Mouse (Mus musculus) forebrain, embryonic 11.5 days (tissue): ENCODE data around the gene Sema5a. TPM values are rescaled to one million over a fixed set of nuclear protein-coding genes. Genes with fewer than 3 reads are reported as not detected.

Experiments
- ATAC-seq: fragments of 200-750 bp; cut with Nextera tagmentation; replicated peaks from 2 replicates; pipeline ENCODE4 v1.8.0; 2017; ENCODE audit warnings: moderate TSS enrichment; ENCODE audit not compliant: low FRiP score
- DNase-seq: peaks from one replicate; pipeline ENCODE4 v3.0.0-alpha.2; 2017; ENCODE audit warnings: low spot score
- H3K27ac ChIP-seq: fragments of 300-500 bp; sonication (generic); 2 replicates; pipeline ENCODE4 v1.5.1; 2014; ENCODE audit warnings: low read depth, low read length
- H3K27me3 ChIP-seq: fragments of 300-500 bp; sonication (generic); 2 replicates; pipeline ENCODE4 v1.6.1; 2014; ENCODE audit warnings: mild to moderate bottlenecking, low read length, mixed read lengths; ENCODE audit not compliant: control insufficient read depth, insufficient read depth
- H3K36me3 ChIP-seq: fragments of 300-500 bp; sonication (generic); 2 replicates; pipeline ENCODE4 v1.6.1; 2014; ENCODE audit warnings: mild to moderate bottlenecking, low read length, moderate library complexity, mixed read lengths; ENCODE audit not compliant: control insufficient read depth, insufficient read depth
- H3K4me1 ChIP-seq: fragments of 300-500 bp; sonication (generic); replicated peaks from 2 replicates; pipeline ENCODE4 v1.6.1; 2014; ENCODE audit warnings: low read length, mixed read lengths; ENCODE audit not compliant: control insufficient read depth, insufficient read depth
- H3K4me2 ChIP-seq: fragments of 300-500 bp; sonication (generic); 2 replicates; pipeline ENCODE4 v1.6.1; 2014; ENCODE audit warnings: low read depth, mild to moderate bottlenecking, low read length, moderate library complexity, mixed read lengths; ENCODE audit not compliant: severe bottlenecking
- H3K4me3 ChIP-seq: fragments of 300-500 bp; sonication (generic); 2 replicates; pipeline ENCODE4 v1.5.1; 2014; ENCODE audit warnings: low read depth, low read length
- H3K9ac ChIP-seq: fragments of 300-500 bp; sonication (generic); 2 replicates; pipeline ENCODE4 v1.6.1; 2014; ENCODE audit warnings: low read length
- H3K9me3 ChIP-seq: fragments of 300-500 bp; sonication (generic); 2 replicates; pipeline ENCODE4 v1.6.1; 2016; ENCODE audit warnings: low read length, mixed read lengths; ENCODE audit not compliant: control insufficient read depth
- WGBS: fragments of 180-500 bp; shearing (Covaris S2); extraction: QIAGEN DNeasy Blood & Tissue Kit; methylation state at CpG from one replicate; pipeline ENCODE4 v1.1.7; 2014; 5-methylcytosine and 5-hydroxymethylcytosine counted together
- polyA plus RNA-seq: library from polyadenylated mRNA; unstranded; fragments of >200 nt; fragmentation: Nextera tagmentation; extraction: Ambion mirVana; gene quantifications from 2 replicates; pipeline ENCODE4 v1.2.1, GENCODE M21; 2014

The Sema5a gene
- polyA plus RNA-seq, 1 experiment from 2014 or later = 16.2 TPM

GRCm38 (mm10) chr15:32341423-32341822 lies 96.8 kb downstream of the Sema5a start:
- ATAC-seq = no peak
- no peak overlapping the region for H3K4me2 ChIP-seq

GRCm38 (mm10) chr15:32343544-32343943 lies 98.9 kb downstream of the Sema5a start:
- Histone ChIP-seq H3K27me3 (no peaks in the 10 kb centered on the region), H3K36me3 (no peaks in the 10 kb centered on the region), H3K4me2 (no peak overlapping the region), H3K4me1 (no peaks in the 10 kb centered on the region; the same call in 1 of the 2 replicates), H3K27ac (no peak overlapping the region), H3K9ac (no peak overlapping the region), H3K9me3 (no peaks in the 10 kb centered on the region), H3K4me3 (no peak overlapping the region)
- DNase-seq (no peak), ATAC-seq (no peak)
- WGBS = 85% methylated on average over 5 of the region's 5 CpGs

More at GRCm38 (mm10) chr15:32341423-32341822, 96.8 kb downstream of the Sema5a start:
- H3K4me1 ChIP-seq = no peaks in the 10 kb centered on the region; the same call in 1 of the 2 replicates
- no peak overlapping the region for H3K4me3 ChIP-seq
- H3K27ac ChIP-seq = no peak overlapping the region
- H3K27me3 ChIP-seq = no peaks in the 10 kb centered on the region
- no peak for DNase-seq
- WGBS = 85% methylated on average over 2 of the region's 2 CpGs
- H3K9me3 ChIP-seq = no peaks in the 10 kb centered on the region
- H3K9ac ChIP-seq = no peak overlapping the region
- H3K36me3 ChIP-seq = no peaks in the 10 kb centered on the region

GRCm38 (mm10) chr15:32347315-32347714 lies 102.7 kb downstream of the Sema5a start:
- no peaks in the 10 kb centered on the region for H3K36me3 ChIP-seq
- H3K4me1 ChIP-seq = no peaks in the 10 kb centered on the region
- no peak overlapping the region for H3K9ac ChIP-seq
- DNase-seq (no peak), ATAC-seq (no peak)
- H3K27me3 ChIP-seq = no peaks in the 10 kb centered on the region
- no peak overlapping the region for H3K4me2 ChIP-seq
- no peak overlapping the region for H3K27ac ChIP-seq
- H3K4me3 ChIP-seq = no peak overlapping the region
- WGBS = 89% methylated on average over 5 of the region's 5 CpGs
- H3K9me3 ChIP-seq = no peaks in the 10 kb centered on the region

GRCm38 (mm10) chr15:32349276-32349675 lies 104.7 kb downstream of the Sema5a start:
- no peaks in the 10 kb centered on the region for H3K36me3 ChIP-seq
- no peaks in the 10 kb centered on the region for H3K9me3 ChIP-seq
- H3K4me1 ChIP-seq = peaks cover 3% of the 10 kb centered on the region; the same call in 1 of the 2 replicates
- WGBS = 88% methylated on average over 5 of the region's 5 CpGs
- ATAC-seq = no peak
- DNase-seq = no peak
- no peaks in the 10 kb centered on the region for H3K27me3 ChIP-seq
- H3K4me2 ChIP-seq = no peak overlapping the region
- H3K27ac ChIP-seq = no peak overlapping the region
- no peak overlapping the region for H3K9ac ChIP-seq
- no peak overlapping the region for H3K4me3 ChIP-seq

GRCm38 (mm10) chr15:32352995-32353394 lies 108.4 kb downstream of the Sema5a start:
- Histone ChIP-seq H3K4me1 (peaks cover 3% of the 10 kb centered on the region; the same call in 1 of the 2 replicates), H3K27ac (no peak overlapping the region), H3K27me3 (no peaks in the 10 kb centered on the region), H3K36me3 (no peaks in the 10 kb centered on the region), H3K9me3 (no peaks in the 10 kb centered on the region), H3K4me3 (no peak overlapping the region), H3K9ac (no peak overlapping the region), H3K4me2 (no peak overlapping the region)
- DNase-seq (no peak), ATAC-seq (no peak)
- WGBS = 40% methylated on average over 8 of the region's 8 CpGs

GRCm38 (mm10) chr15:32353513-32353912 lies 108.9 kb downstream of the Sema5a start:
- no peak overlapping the region for H3K27ac ChIP-seq

GRCm38 (mm10) chr15:32356805-32357204 lies 112.2 kb downstream of the Sema5a start:
- DNase-seq (no peak), ATAC-seq (no peak)
- Histone ChIP-seq H3K4me1 (peaks cover 3% of the 10 kb centered on the region; the same call in 1 of the 2 replicates), H3K27ac (no peak overlapping the region), H3K9ac (no peak overlapping the region), H3K4me2 (no peak overlapping the region), H3K9me3 (no peaks in the 10 kb centered on the region), H3K36me3 (no peaks in the 10 kb centered on the region), H3K27me3 (no peaks in the 10 kb centered on the region), H3K4me3 (no peak overlapping the region)
- 97% methylated on average over 5 of the region's 5 CpGs for whole genome bisulfite sequencing

More at GRCm38 (mm10) chr15:32353513-32353912, 108.9 kb downstream of the Sema5a start:
- Histone ChIP-seq H3K36me3 (no peaks in the 10 kb centered on the region), H3K9me3 (no peaks in the 10 kb centered on the region), H3K4me1 (peaks cover 3% of the 10 kb centered on the region; the same call in 1 of the 2 replicates), H3K4me3 (no peak overlapping the region), H3K4me2 (no peak overlapping the region), H3K9ac (no peak overlapping the region), H3K27me3 (no peaks in the 10 kb centered on the region)
- no peak for DNase-seq
- WGBS = 39% methylated on average over 5 of the region's 5 CpGs
- ATAC-seq = no peak

GRCm38 (mm10) chr15:32367841-32368240 lies 123.2 kb downstream of the Sema5a start:
- no peak overlapping the region for H3K9ac ChIP-seq
- ATAC-seq = no peak
- H3K4me1 ChIP-seq = no peaks in the 10 kb centered on the region
- no peaks in the 10 kb centered on the region for H3K36me3 ChIP-seq
- H3K4me3 ChIP-seq = no peak overlapping the region
- H3K4me2 ChIP-seq = no peak overlapping the region
- H3K9me3 ChIP-seq = no peaks in the 10 kb centered on the region
- DNase-seq = no peak
- WGBS = 77% methylated on average over 4 of the region's 4 CpGs
- no peaks in the 10 kb centered on the region for H3K27me3 ChIP-seq
- H3K27ac ChIP-seq = no peak overlapping the region

GRCm38 (mm10) chr15:32370914-32371313 lies 126.3 kb downstream of the Sema5a start:
- Histone ChIP-seq H3K4me2 (no peak overlapping the region), H3K4me3 (no peak overlapping the region), H3K4me1 (no peaks in the 10 kb centered on the region), H3K36me3 (no peaks in the 10 kb centered on the region), H3K27ac (no peak overlapping the region), H3K27me3 (no peaks in the 10 kb centered on the region), H3K9me3 (no peaks in the 10 kb centered on the region), H3K9ac (no peak overlapping the region)
- 90% methylated on average over 6 of the region's 6 CpGs for WGBS
- ATAC-seq = no peak
- no peak for DNase-seq
